Comparison of ENCODE assay signal across 8 mouse cellular contexts in genomic region chr2:114052696-114053598, GRCm38 (mm10). TPM values are rescaled to one million over a fixed set of nuclear protein-coding genes. Genes with fewer than 3 reads are reported as not detected.
DNase-seq lines count a peak whose midpoint lies in the region; ATAC-seq lines count a peak whose summit lies in the region.

Actc1 (minus strand) TSS chr2:114053548.

- H3K4me1 ChIP-seq in limb, embryonic 10.5 days: peaks cover 11% of the 10 kb centered on the region
- no peaks in the 10 kb centered on the region for H3K4me1 ChIP-seq in stomach, embryonic 16.5 days (ENCODE audit: control insufficient read depth, insufficient read depth, low read length)

- ATAC-seq in stomach, embryonic 16.5 days (ENCODE audit: insufficient read depth, low FRiP score): peak; percentile 57

- 23% methylated on average over 14 of the region's 14 CpGs for WGBS in limb, embryonic 10.5 days
- 23% methylated on average over 14 of the region's 14 CpGs for WGBS in stomach, embryonic 16.5 days

- no peaks in the 10 kb centered on the region for H3K9me3 ChIP-seq in limb, embryonic 10.5 days (replicated peaks)
- H3K9me3 ChIP-seq in stomach, embryonic 16.5 days (replicated peaks; ENCODE audit: control insufficient read depth, low read length): no peaks in the 10 kb centered on the region

- H3K27me3 ChIP-seq in limb, embryonic 10.5 days (ENCODE audit: low read depth, poor library complexity, severe bottlenecking): no peaks in the 10 kb centered on the region
- H3K27me3 ChIP-seq in stomach, embryonic 16.5 days (ENCODE audit: control insufficient read depth, insufficient read depth, low read length): no peaks in the 10 kb centered on the region

- H3K36me3 ChIP-seq in limb, embryonic 10.5 days: no peaks in the 10 kb centered on the region
- H3K36me3 ChIP-seq in stomach, embryonic 16.5 days (ENCODE audit: control insufficient read depth, insufficient read depth, low read length): no peaks in the 10 kb centered on the region

- H3K9ac ChIP-seq in stomach, embryonic 16.5 days (ENCODE audit: low read length): 0 out of 2 replicates have a peak within 1 kb of the TSS, but pooled peaks have one; percentile 7

- peak within 1 kb of the TSS; percentile 15; the same call in 1 of the 2 replicates for H3K4me3 ChIP-seq in limb, embryonic 10.5 days
- peak within 1 kb of the TSS; percentile 21 for H3K4me3 ChIP-seq in stomach, embryonic 16.5 days (replicated peaks; ENCODE audit: low read length)

- no peak within 1 kb of the TSS for H3K27ac ChIP-seq in limb, embryonic 10.5 days
- no peak within 1 kb of the TSS for H3K27ac ChIP-seq in stomach, embryonic 16.5 days (ENCODE audit: low read length)

- peak within 1 kb of the TSS; percentile 36 for H3K4me2 ChIP-seq in stomach, embryonic 16.5 days (ENCODE audit: low read depth, low read length)

- DNase-seq in right cerebral cortex, postnatal 4 days: peak; percentile 12
- no peak for DNase-seq in right cerebral cortex, adult 2 months (ENCODE audit: low spot score in 2 of 2)
- DNase-seq in heart, adult 8-10 months (ENCODE audit: low spot score): peak; percentile 66
- DNase-seq in limb, embryonic 10.5 days (ENCODE audit: low spot score): peak; percentile 34
- DNase-seq in thymus, postnatal 0 days (ENCODE audit: low spot score): no peak
- DNase-seq in T-cell, adult 2 months (ENCODE audit: low spot score): no peak
- no peak for DNase-seq in urinary bladder, postnatal 10 days (ENCODE audit: low spot score)

RNA-seq across cellular contexts. Expression of gene Actc1, which starts in this region (rescaled TPM):
- total RNA-seq in heart, adult 8-10 months (2022): over 10,000 TPM in 3 of 4 experiments, 1,000 to 10,000 TPM in 1; 8,568 to 14,785 (median 13,606) TPM
- 9.9 and 27.4 TPM in 2 replicates for polyA plus RNA-seq in limb, embryonic 10.5 days (2016; fragmentation: Nextera tagmentation; extraction: Ambion mirVana)
- 71.6 and 489 TPM in 2 replicates for polyA plus RNA-seq in stomach, embryonic 16.5 days (2015; fragmentation: Nextera tagmentation; extraction: Ambion mirVana)
- polyA plus RNA-seq in thymus, postnatal 0 days (2015; fragmentation: Nextera tagmentation; extraction: Ambion mirVana): 5.5 and 6.2 TPM in 2 replicates

Comparison
In these comparisons a context has a peak if more than half of its experiments do, and no peak if none do; other contexts are left out.
1. DNase-seq: peak in right cerebral cortex, postnatal 4 days (single experiment), heart, adult 8-10 months (single experiment) and limb, embryonic 10.5 days (single experiment); none in right cerebral cortex, adult 2 months (0 of 2), thymus, postnatal 0 days (single experiment), T-cell, adult 2 months (single experiment) and urinary bladder, postnatal 10 days (single experiment).